In the genomic region with DNA sequence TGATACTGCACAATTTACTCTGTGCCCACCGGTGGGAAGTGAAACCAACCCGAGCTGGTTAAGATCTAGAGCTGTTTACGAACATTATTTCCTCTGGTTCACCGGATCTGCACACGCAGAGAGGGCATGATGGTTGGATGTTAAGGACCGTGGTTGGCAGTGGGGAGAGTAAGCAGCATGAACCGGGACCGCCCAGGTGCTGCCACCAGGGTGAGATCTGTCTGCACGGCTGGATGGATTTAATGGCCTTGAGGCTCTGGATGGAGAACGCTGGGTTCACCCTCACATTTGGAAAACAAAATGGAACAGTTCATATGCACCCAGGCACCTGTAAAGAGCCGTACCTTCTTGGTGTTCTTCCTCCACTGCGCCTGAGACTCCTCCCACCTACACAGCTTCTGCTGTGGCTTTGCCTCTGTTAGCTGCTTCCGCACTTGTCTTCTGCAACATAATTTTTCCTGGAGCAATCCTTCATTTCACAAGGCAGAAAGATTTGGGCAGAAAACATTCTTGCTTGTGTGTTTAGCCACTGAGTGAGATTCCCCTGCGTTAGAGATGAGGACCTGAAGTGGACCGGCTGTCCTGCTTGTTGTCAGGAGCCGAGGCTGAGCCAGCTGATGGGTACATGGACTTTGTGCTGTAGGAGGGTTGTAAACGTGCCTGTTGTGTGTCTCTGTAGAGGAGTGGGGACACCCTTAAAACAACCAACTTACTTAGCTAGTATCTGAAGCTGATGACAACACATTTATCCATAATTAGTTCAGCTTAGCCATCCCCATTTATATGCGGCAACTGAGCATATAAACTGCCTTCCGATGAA, we compare ENCODE assay signal across 10 mouse cellular contexts. TPM values are rescaled to one million over a fixed set of nuclear protein-coding genes. Genes with fewer than 3 reads are reported as not detected.
DNase-seq lines count a peak whose midpoint lies in the region; ATAC-seq lines count a peak whose summit lies in the region.
"Had no signal": no experiment of that assay in that cellular context is flagged by ENCODE, and none has a peak within 500 bp of the region (broad histone marks: within the 10 kb centered on the region; RNA-seq: fewer than 3 reads in every experiment).

No protein-coding gene starts in this region.

- ATAC-seq in kidney, embryonic 15.5 days (replicated peaks; ENCODE audit: low FRiP score) = peak; percentile 78

- 0 out of 2 replicates have a peak overlapping the region, but pooled peaks have one; percentile 14 for H3K4me3 ChIP-seq in kidney, embryonic 15.5 days (replicated peaks)
- H3K4me3 ChIP-seq in forebrain, embryonic 10.5 days = no peak overlapping the region
- H3K4me3 ChIP-seq: heart, adult 2 months; midbrain, embryonic 12.5 days had no signal

- H3K9me3 ChIP-seq in kidney, embryonic 15.5 days (replicated peaks) = no peaks in the 10 kb centered on the region
- no peaks in the 10 kb centered on the region for H3K9me3 ChIP-seq in forebrain, embryonic 10.5 days
- H3K9me3 ChIP-seq: midbrain, embryonic 12.5 days had no signal

- H3K36me3 ChIP-seq in kidney, embryonic 15.5 days = peaks cover 35% of the 10 kb centered on the region
- H3K36me3 ChIP-seq in forebrain, embryonic 10.5 days (replicated peaks) = peaks cover 46% of the 10 kb centered on the region

- intact Hi-C loops in left cerebral cortex, postnatal 10 days (cut with DNase I) = loop anchor here (10.0 kb wide), 1 partner anchor 275 kb away; no protein-coding TSS in a partner anchor

- peaks cover 17% of the 10 kb centered on the region for H3K4me1 ChIP-seq in kidney, embryonic 15.5 days
- H3K4me1 ChIP-seq in forebrain, embryonic 10.5 days = peaks cover 14% of the 10 kb centered on the region
- H3K4me1 ChIP-seq: midbrain, embryonic 12.5 days had no signal

- 42% methylated on average over 19 of the region's 19 CpGs for WGBS in kidney, embryonic 15.5 days
- 84% methylated on average over 19 of the region's 19 CpGs for WGBS in forebrain, embryonic 10.5 days

- H3K27ac ChIP-seq in kidney, embryonic 15.5 days = peak overlapping the region; percentile 25
- H3K27ac ChIP-seq in forebrain, embryonic 10.5 days = no peak overlapping the region
- H3K27ac ChIP-seq: heart, adult 2 months; midbrain, embryonic 12.5 days had no signal

- H3K4me2 ChIP-seq in kidney, embryonic 15.5 days = peak overlapping the region; percentile 47
- H3K4me2 ChIP-seq: midbrain, embryonic 12.5 days had no signal

- peak; percentile 23 to 25 for DNase-seq in left cerebral cortex, adult 18-20 months (ENCODE audit: low spot score in 2 of 2)
- DNase-seq in left cerebral cortex, postnatal 10 days (ENCODE audit: extremely low spot score in 1 of 2, low spot score in 2 of 2) = no peak
- DNase-seq in R1 (ENCODE audit: low read depth, low spot score) = peak; percentile 51
- DNase-seq in spleen, postnatal 10 days (ENCODE audit: low spot score in 2 of 2) = peak; percentile 14 to 53
- no peak for DNase-seq in heart, postnatal 4 days
- no peak for DNase-seq in forebrain, embryonic 10.5 days (ENCODE audit: extremely low spot score, low spot score)
- no peak for DNase-seq in heart, adult 8-10 months (ENCODE audit: low spot score)

- H3K9ac ChIP-seq in kidney, embryonic 15.5 days = no peak overlapping the region; the same call in 1 of the 2 replicates
- H3K9ac ChIP-seq: midbrain, embryonic 12.5 days had no signal

- no peaks in the 10 kb centered on the region for H3K27me3 ChIP-seq in kidney, embryonic 15.5 days
- H3K27me3 ChIP-seq in forebrain, embryonic 10.5 days (ENCODE audit: poor library complexity, severe bottlenecking) = no peaks in the 10 kb centered on the region
- H3K27me3 ChIP-seq: midbrain, embryonic 12.5 days had no signal

RNA-seq across cellular contexts. Expression of gene Klhl42, which starts 8.5 kb away (rescaled TPM):
- total RNA-seq in left cerebral cortex, adult 18-20 months (2021) = 10 to 100 TPM; 22.0 to 22.1 TPM
- total RNA-seq in left cerebral cortex, postnatal 10 days (2021) = 10 to 100 TPM; 25.2 to 25.8 TPM
- 6.4 and 6.5 TPM in 2 replicates for polyA plus RNA-seq in kidney, embryonic 15.5 days (2015; fragmentation: Nextera tagmentation; extraction: Ambion mirVana)
- total RNA-seq in heart, postnatal 4 days (2021) = 1 to 10 TPM; 6.7 to 7.8 TPM
- 4.7 and 5.1 TPM in 2 replicates for polyA plus RNA-seq in forebrain, embryonic 10.5 days (2016; fragmentation: Nextera tagmentation; extraction: Ambion mirVana)
- 1 to 10 TPM; 4.4 to 5.1 (median 4.9) TPM for total RNA-seq in heart, adult 8-10 months (2022)

RNA-seq across cellular contexts. Expression of gene Mansc4, which starts 12.8 kb away (rescaled TPM):
- under 1 TPM in 1 of 2 experiments, not detected in 1; 0.33 TPM for total RNA-seq in left cerebral cortex, adult 18-20 months (2021)
- total RNA-seq in left cerebral cortex, postnatal 10 days (2021) = under 1 TPM; 0.41 to 0.45 TPM
- polyA plus RNA-seq in kidney, embryonic 15.5 days (2015; fragmentation: Nextera tagmentation; extraction: Ambion mirVana) = 4.6 and 5.0 TPM in 2 replicates
- total RNA-seq in heart, postnatal 4 days (2021) = not detected
- polyA plus RNA-seq in forebrain, embryonic 10.5 days (2016; fragmentation: Nextera tagmentation; extraction: Ambion mirVana) = 1.1 and 1.5 TPM in 2 replicates
- not detected for total RNA-seq in heart, adult 8-10 months (2022)
- total RNA-seq: heart, adult 2 months had no signal
- polyA plus RNA-seq: heart, adult 2 months had no signal

RNA-seq across cellular contexts. Expression of gene Mrps35, which starts 57.1 kb away (rescaled TPM):
- total RNA-seq in left cerebral cortex, adult 18-20 months (2021) = 10 to 100 TPM; 45.3 to 48.1 TPM
- total RNA-seq in left cerebral cortex, postnatal 10 days (2021) = 10 to 100 TPM; 48.0 to 49.7 TPM
- polyA plus RNA-seq in kidney, embryonic 15.5 days (2015; fragmentation: Nextera tagmentation; extraction: Ambion mirVana) = 114 and 118 TPM in 2 replicates
- 100 to 1,000 TPM; 145 to 147 TPM for total RNA-seq in heart, postnatal 4 days (2021)
- polyA plus RNA-seq in forebrain, embryonic 10.5 days (2016; fragmentation: Nextera tagmentation; extraction: Ambion mirVana) = 122 and 134 TPM in 2 replicates
- total RNA-seq in heart, adult 8-10 months (2022) = 100 to 1,000 TPM; 166 to 193 (median 175) TPM

Comparison
In these comparisons a context has a peak if more than half of its experiments do, and no peak if none do; other contexts are left out.
1. DNase-seq: peak in left cerebral cortex, adult 18-20 months (2 of 2), R1 (single experiment) and spleen, postnatal 10 days (2 of 2); none in left cerebral cortex, postnatal 10 days (0 of 2), heart, postnatal 4 days (single experiment), forebrain, embryonic 10.5 days (single experiment) and heart, adult 8-10 months (single experiment).